Mouse (Mus musculus): ENCODE data around the gene Otog.

DNA sequence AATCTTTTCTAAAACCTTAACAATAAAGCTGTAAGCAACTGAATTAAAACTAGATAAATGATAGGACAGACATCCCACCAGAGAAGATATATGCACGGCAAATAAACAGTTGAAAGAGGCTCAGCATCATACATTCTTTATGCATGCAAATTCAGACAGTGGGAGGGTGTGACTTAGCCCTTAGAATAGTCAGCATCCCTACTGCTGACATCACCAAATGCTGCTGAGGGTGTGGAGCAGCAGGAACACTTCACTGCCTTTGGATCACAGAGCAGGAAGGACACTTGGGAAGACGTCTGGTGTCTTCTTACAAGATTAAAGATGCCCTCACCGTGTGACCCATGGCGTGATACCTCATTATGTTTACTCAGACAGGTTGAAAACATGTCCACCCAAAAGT is 87.1 kb downstream of the Otog start:
- TF ChIP-seq CTCF (IDR thresholded peaks at IDR 0.05) (no peak), POLR2A (IDR thresholded peaks at IDR 0.05; ENCODE audit: insufficient read depth, low read depth, low read length) (no peak), EP300 (IDR thresholded peaks at IDR 0.05; ENCODE audit: insufficient read depth, low read depth, low read length) (no peak)
